Mouse (Mus musculus) kidney, postnatal 36 days (tissue): ENCODE measurements around the gene Psg19.
"Not testable (repeated sequence)": the region's sequence is repeated elsewhere in the genome, so short reads cannot be mapped to it uniquely, and the experiment has no call there.

Experiments used
- DNase-seq, 2 experiments: peaks; one replicate each; pipeline ENCODE4 v3.0.0; 2021 to 2022; ENCODE audit warnings: mixed read lengths in 2 of 2

The Psg19 gene

GRCm38 (mm10) chr7:18798420-18798819, at the start of gene Psg19:
Gene Psg19 (minus strand): TSS chr7:18798520.
- DNase-seq = no peak

- DNase-seq = no peak
Measured at GRCm38 (mm10) chr7:18844811-18845210, 46.5 kb upstream of the Psg19 start.

- DNase-seq = no peak
Measured at GRCm38 (mm10) chr7:18841174-18841567, 42.9 kb upstream of the Psg19 start.

- peak; percentile 55 to 66 for DNase-seq
Measured at GRCm38 (mm10) chr7:18840386-18841173, 42.3 kb upstream of the Psg19 start.

- DNase-seq = peak; percentile 20 to 21
Measured at GRCm38 (mm10) chr7:18839865-18840264, 41.5 kb upstream of the Psg19 start, which contains the start of gene Mill2. Gene Mill2 (plus strand): TSS chr7:18839966.

GRCm38 (mm10) chr7:18832298-18832697, 34.0 kb upstream of the Psg19 start:
- DNase-seq = peak in 1 of 2 experiments; percentile 32

GRCm38 (mm10) chr7:18829545-18829944, 31.2 kb upstream of the Psg19 start:
- no peak for DNase-seq

GRCm38 (mm10) chr7:18828592-18828991, 30.3 kb upstream of the Psg19 start:
- DNase-seq = peak in 1 of 2 experiments; percentile 24

- DNase-seq = no peak
Measured at GRCm38 (mm10) chr7:18827792-18828546, 29.6 kb upstream of the Psg19 start.

GRCm38 (mm10) chr7:18821507-18821906, 23.2 kb upstream of the Psg19 start, which contains the start of gene Psg17:
Gene Psg17 (minus strand): TSS chr7:18821607.
- no peak for DNase-seq

GRCm38 (mm10) chr7:18818301-18818700, 20.0 kb upstream of the Psg19 start:
- DNase-seq = no peak

- DNase-seq = no peak
Measured at GRCm38 (mm10) chr7:18803526-18803925, 5.2 kb upstream of the Psg19 start.

GRCm38 (mm10) chr7:18799129-18799528, 809 bp upstream of the Psg19 start:
- DNase-seq = no peak

- not testable (repeated sequence) for DNase-seq
Measured at GRCm38 (mm10) chr7:18790671-18791070, 7.6 kb downstream of the Psg19 start.

GRCm38 (mm10) chr7:18781301-18781700, 17.0 kb downstream of the Psg19 start:
- DNase-seq = peak in 1 of 2 experiments; percentile 1

GRCm38 (mm10) chr7:18779337-18779781, 19.0 kb downstream of the Psg19 start:
- no peak for DNase-seq

- DNase-seq = not testable (repeated sequence)
Measured at GRCm38 (mm10) chr7:18762885-18763284, 35.4 kb downstream of the Psg19 start.

GRCm38 (mm10) chr7:18760152-18760551, 38.2 kb downstream of the Psg19 start:
- not testable (repeated sequence) for DNase-seq

- DNase-seq = peak; percentile 56 to 82
Measured at GRCm38 (mm10) chr7:18749896-18750477, 48.3 kb downstream of the Psg19 start.

GRCm38 (mm10) chr7:18748994-18749895, 49.1 kb downstream of the Psg19 start:
- no peak for DNase-seq

- DNase-seq = not testable (repeated sequence)
Measured at GRCm38 (mm10) chr7:18747420-18747819, 50.9 kb downstream of the Psg19 start.
